Mouse (Mus musculus) lung, postnatal 0 days (tissue): Measurements from ENCODE around the gene Pitx2. TPM values are rescaled to one million over a fixed set of nuclear protein-coding genes. Genes with fewer than 3 reads are reported as not detected.

ENCODE experiments used
- ATAC-seq: fragments of 200-750 bp; cut with Nextera tagmentation; 2 replicates; pipeline ENCODE4 v1.8.0; 2017; ENCODE audit warnings: moderate library complexity
- DNase-seq: peaks from one replicate; pipeline ENCODE4 v3.0.0-alpha.2; 2016; ENCODE audit warnings: low spot score
- H3K27ac ChIP-seq: fragments of 300-500 bp; sonication (generic); 2 replicates; pipeline ENCODE4 v1.5.1; 2014; ENCODE audit warnings: antibody characterized with exemption, mild to moderate bottlenecking, low read length, mixed read lengths
- H3K27me3 ChIP-seq: fragments of 300-500 bp; sonication (generic); replicated peaks from 2 replicates; pipeline ENCODE4 v1.6.1; 2014; ENCODE audit warnings: low read length, mixed read lengths; ENCODE audit not compliant: insufficient read depth
- H3K36me3 ChIP-seq: fragments of 300-500 bp; sonication (generic); 2 replicates; pipeline ENCODE4 v1.6.1; 2014; ENCODE audit warnings: low read length, mixed read lengths; ENCODE audit not compliant: insufficient read depth
- H3K4me1 ChIP-seq: fragments of 300-500 bp; sonication (generic); 2 replicates; pipeline ENCODE4 v1.6.1; 2014; ENCODE audit warnings: antibody characterized with exemption, low read depth, low read length, mixed read lengths; ENCODE audit not compliant: insufficient read depth
- H3K4me2 ChIP-seq: fragments of 300-500 bp; sonication (generic); replicated peaks from 2 replicates; pipeline ENCODE4 v1.6.1; 2014; ENCODE audit warnings: low read depth, mild to moderate bottlenecking, low read length, moderate library complexity, mixed read lengths
- H3K4me3 ChIP-seq: fragments of 300-500 bp; sonication (generic); 2 replicates; pipeline ENCODE4 v1.5.1; 2014; ENCODE audit warnings: low read depth, low read length
- H3K9ac ChIP-seq: fragments of 300-500 bp; sonication (generic); replicated peaks from 2 replicates; pipeline ENCODE4 v1.6.1; 2014; ENCODE audit warnings: low read depth, mild to moderate bottlenecking
- H3K9me3 ChIP-seq: fragments of 300-500 bp; sonication (generic); 2 replicates; pipeline ENCODE4 v1.6.1; 2016; ENCODE audit warnings: low read length, mixed read lengths
- CTCF ChIP-seq: IDR thresholded peaks from 2 replicates; pipeline ENCODE4 v1.5.1; 2016; ENCODE audit warnings: antibody characterized with exemption, mild to moderate bottlenecking
- EP300 ChIP-seq: IDR thresholded peaks from 2 replicates; pipeline ENCODE4 v1.6.1; 2016; ENCODE audit warnings: antibody characterized with exemption, mild to moderate bottlenecking, control low read depth
- WGBS: fragments of 180-500 bp; shearing (Covaris S2); extraction: QIAGEN DNeasy Blood & Tissue Kit; methylation state at CpG from one replicate; pipeline ENCODE4 v1.1.7; 2014; 5-methylcytosine and 5-hydroxymethylcytosine counted together
- polyA plus RNA-seq: library from polyadenylated mRNA; unstranded; fragments of >200 nt; fragmentation: Nextera tagmentation; extraction: Ambion mirVana; gene quantifications from 2 replicates; pipeline ENCODE4 v1.2.1, GENCODE M21; 2015

Pitx2 gene
- polyA plus RNA-seq, 1 experiment from 2014 or later = 1.5 TPM

DNA sequence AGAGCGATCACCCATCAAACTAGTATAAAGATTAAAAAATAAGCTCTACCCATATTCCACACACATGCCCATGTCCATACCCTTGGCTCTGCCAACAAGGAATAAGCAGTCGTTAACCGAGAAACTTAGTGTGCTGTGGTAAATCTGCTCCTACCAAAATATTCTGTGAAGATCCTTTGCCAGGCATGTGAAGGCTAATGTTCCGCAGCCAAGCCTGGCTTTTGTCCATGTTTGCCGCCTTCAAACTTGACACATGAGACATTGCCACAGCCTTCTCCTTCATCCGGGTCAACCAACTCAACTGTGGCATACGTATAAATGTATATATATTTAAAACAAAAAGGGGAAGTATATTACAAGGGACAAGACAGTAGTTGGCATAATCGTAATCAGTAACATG is 34.0 kb upstream of the Pitx2 start:
- no peak overlapping the region for H3K27ac ChIP-seq
- WGBS = 74% methylated on average over 8 of the region's 8 CpGs
- H3K9me3 ChIP-seq = no peaks in the 10 kb centered on the region
- no peaks in the 10 kb centered on the region for H3K4me1 ChIP-seq
- H3K36me3 ChIP-seq = no peaks in the 10 kb centered on the region
- H3K9ac ChIP-seq = no peak overlapping the region
- no peak for ATAC-seq
- no peak overlapping the region for H3K4me2 ChIP-seq
- no peaks in the 10 kb centered on the region for H3K27me3 ChIP-seq
- no peak for TF ChIP-seq CTCF
- TF ChIP-seq EP300 = no peak
- H3K4me3 ChIP-seq = no peak overlapping the region
- no peak for DNase-seq

DNA sequence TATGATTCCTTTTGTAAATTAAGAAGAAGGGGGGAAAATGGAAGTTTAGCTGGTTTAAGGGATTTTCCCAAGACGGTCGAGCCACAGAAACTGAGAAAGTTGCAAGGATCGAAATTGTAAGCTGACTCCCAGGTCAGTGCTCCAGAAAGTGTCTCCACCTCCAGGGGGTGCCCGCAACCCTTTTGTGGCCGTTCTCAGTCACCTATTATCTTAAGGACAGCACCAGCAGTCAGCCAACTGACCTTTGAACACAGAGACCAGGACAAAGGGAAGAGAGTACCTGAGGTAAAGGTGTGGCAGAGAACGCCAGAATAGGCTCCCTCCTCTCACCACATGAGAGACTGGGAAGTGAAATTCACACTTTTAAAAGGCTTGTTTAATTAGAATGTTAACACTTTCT is 33.0 kb upstream of the Pitx2 start:
- Histone ChIP-seq H3K9me3 (no peaks in the 10 kb centered on the region), H3K4me3 (no peak overlapping the region), H3K27ac (no peak overlapping the region), H3K9ac (no peak overlapping the region), H3K36me3 (no peaks in the 10 kb centered on the region), H3K4me1 (no peaks in the 10 kb centered on the region), H3K4me2 (no peak overlapping the region), H3K27me3 (no peaks in the 10 kb centered on the region)
- no peak for ATAC-seq
- TF ChIP-seq CTCF (0 out of 2 replicates have a peak, but pooled peaks have one; percentile 5), EP300 (no peak)
- DNase-seq = no peak
- WGBS = 13% methylated on average over 6 of the region's 6 CpGs

DNA sequence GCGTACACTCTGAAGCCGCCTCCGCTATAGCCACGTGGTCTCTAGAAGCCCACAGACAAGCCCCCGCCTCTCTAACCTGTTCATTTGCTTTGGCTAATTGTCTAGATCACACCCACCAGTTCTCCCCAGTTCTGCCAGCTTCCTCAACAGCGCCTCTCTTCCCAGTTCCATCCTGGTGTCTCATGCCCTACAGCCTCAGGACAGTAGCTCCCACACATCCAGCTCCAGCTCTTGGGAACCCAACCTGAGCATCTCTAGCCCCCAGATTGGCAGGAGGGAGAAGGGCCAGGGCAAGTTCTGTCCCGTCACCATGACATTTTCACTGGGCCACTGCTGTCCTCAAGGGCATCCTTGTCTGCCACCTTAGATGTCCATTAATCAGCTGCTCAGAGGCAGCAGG is 29.3 kb upstream of the Pitx2 start:
- TF ChIP-seq CTCF (no peak), EP300 (no peak)

DNA sequence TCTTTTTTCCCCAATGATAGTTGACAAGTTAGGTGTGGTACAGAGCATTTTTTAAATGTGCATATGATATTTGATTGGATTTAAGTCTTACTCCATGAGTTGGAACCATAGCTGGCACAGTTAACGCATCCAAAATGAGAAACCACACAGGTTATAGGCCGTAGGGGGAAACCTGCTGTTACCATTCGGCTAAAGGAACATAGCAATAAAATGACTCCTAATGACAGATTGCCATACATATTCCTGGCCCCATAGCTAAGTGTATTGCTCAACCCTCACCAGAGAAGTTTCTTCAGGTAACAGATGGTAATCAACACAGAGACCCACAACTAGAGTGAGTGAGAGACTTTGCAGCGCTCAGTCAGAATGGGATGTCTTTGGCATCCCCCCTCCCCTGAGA is 27.9 kb upstream of the Pitx2 start:
- Histone ChIP-seq H3K9ac (no peak overlapping the region), H3K9me3 (no peaks in the 10 kb centered on the region), H3K36me3 (no peaks in the 10 kb centered on the region), H3K4me2 (no peak overlapping the region), H3K27ac (no peak overlapping the region), H3K27me3 (no peaks in the 10 kb centered on the region), H3K4me1 (no peaks in the 10 kb centered on the region), H3K4me3 (no peak overlapping the region)
- no peak for TF ChIP-seq EP300
- no peak for TF ChIP-seq CTCF
- ATAC-seq (no peak), DNase-seq (no peak)
- 94% methylated on average over 4 of the region's 4 CpGs for WGBS

More for the DNA sequence above, 29.3 kb upstream of the Pitx2 start:
- Histone ChIP-seq H3K4me2 (no peak overlapping the region), H3K9me3 (no peaks in the 10 kb centered on the region), H3K36me3 (no peaks in the 10 kb centered on the region), H3K9ac (no peak overlapping the region), H3K27me3 (no peaks in the 10 kb centered on the region), H3K27ac (no peak overlapping the region), H3K4me1 (no peaks in the 10 kb centered on the region), H3K4me3 (no peak overlapping the region)
- DNase-seq (no peak), ATAC-seq (no peak)
- WGBS = 59% methylated on average over 7 of the region's 7 CpGs

DNA sequence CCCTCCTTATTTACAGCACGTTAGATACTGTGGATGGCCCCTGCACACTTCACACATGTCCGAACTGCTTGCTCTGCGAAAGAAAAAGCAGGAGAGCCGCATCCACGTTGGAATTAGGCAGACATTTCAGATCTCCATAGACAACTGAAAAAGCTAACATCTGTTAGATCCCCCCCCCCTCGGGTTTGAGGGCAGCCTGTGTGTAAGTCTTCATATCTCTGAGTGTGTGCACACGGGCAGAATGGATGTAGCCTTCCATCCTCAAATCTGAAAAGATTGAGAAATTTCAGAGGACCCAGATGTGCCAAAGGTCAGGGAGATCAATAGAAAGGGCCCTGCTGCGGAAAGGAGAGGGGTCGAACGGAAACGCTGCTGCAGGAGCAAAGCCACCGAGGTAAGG is 5.2 kb upstream of the Pitx2 start:
- no peaks in the 10 kb centered on the region for H3K36me3 ChIP-seq
- H3K4me1 ChIP-seq = 0 out of 2 replicates have a peak, but pooled peaks cover under 1% of the 10 kb centered on the region
- DNase-seq = no peak
- no peak overlapping the region for H3K9ac ChIP-seq
- ATAC-seq = no peak
- WGBS = 7% methylated on average over 12 of the region's 12 CpGs
- no peaks in the 10 kb centered on the region for H3K9me3 ChIP-seq
- H3K4me3 ChIP-seq = no peak overlapping the region
- peaks cover 45% of the 10 kb centered on the region for H3K27me3 ChIP-seq
- H3K4me2 ChIP-seq = no peak overlapping the region
- TF ChIP-seq EP300 (no peak), CTCF (no peak)
- no peak overlapping the region for H3K27ac ChIP-seq

DNA sequence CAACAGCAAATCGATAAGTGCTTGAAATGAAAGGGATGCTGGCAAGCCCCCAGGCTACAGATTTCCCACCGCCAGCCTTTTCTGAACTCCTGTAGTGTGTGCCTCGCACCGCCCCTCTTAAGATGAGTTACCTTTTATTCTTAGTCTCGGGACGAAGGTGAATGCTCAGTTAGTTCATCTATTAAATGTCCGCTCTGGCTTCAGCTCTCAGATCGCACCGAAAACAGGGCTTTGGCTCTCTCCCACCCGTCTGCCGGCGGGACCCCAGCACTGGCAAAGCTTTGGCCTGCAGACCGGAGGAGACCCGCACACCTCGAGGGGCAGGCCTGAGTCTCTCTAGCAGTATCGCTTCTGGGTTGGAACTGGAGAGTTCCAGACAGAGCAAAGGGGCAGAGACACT is 4.6 kb upstream of the Pitx2 start:
- DNase-seq = no peak
- peaks cover 51% of the 10 kb centered on the region for H3K27me3 ChIP-seq
- H3K4me1 ChIP-seq = 0 out of 2 replicates have a peak, but pooled peaks cover 2% of the 10 kb centered on the region
- TF ChIP-seq EP300 = no peak
- no peak for TF ChIP-seq CTCF
- no peak overlapping the region for H3K4me3 ChIP-seq
- WGBS = 8% methylated on average over 16 of the region's 16 CpGs
- ATAC-seq = no peak
- no peak overlapping the region for H3K4me2 ChIP-seq
- H3K36me3 ChIP-seq = no peaks in the 10 kb centered on the region
- no peak overlapping the region for H3K9ac ChIP-seq
- no peaks in the 10 kb centered on the region for H3K9me3 ChIP-seq
- H3K27ac ChIP-seq = no peak overlapping the region
